Mouse (Mus musculus) central nervous system, embryonic 14 days (tissue): ENCODE results near the gene Bet1. TPM values are rescaled to one million over a fixed set of nuclear protein-coding genes. Genes with fewer than 3 reads are reported as not detected.

Experiments
- polyA plus RNA-seq: library from polyadenylated mRNA; depleted of rRNA; stranded (reverse); fragments of >200 nt; gene quantifications from 2 replicates; pipeline ENCODE4 v1.2.3, GENCODE M21; 2012; rRNA removed

Bet1 gene
- 28.8 and 32.5 TPM in 2 replicates for polyA plus RNA-seq

GRCm38 (mm10) chr6:4086663-4087454 is at the start of gene Bet1:
Bet1 (minus strand) TSS chr6:4086972.

Other genes with a start within 250 kb of the Bet1 start
- gene Tfpi2, start 98.1 kb downstream of the Bet1 start, polyA plus RNA-seq = 0.47 and 1.2 TPM in 2 replicates
- gene Gngt1, start 93.2 kb downstream of the Bet1 start, polyA plus RNA-seq = not detected in 2 replicates
- gene Gng11, start 83.1 kb downstream of the Bet1 start, polyA plus RNA-seq = 10.3 and 15.4 TPM in 2 replicates